Mouse (Mus musculus) myocyte (in vitro differentiated cells): ENCODE measurements around the gene Zfp358.

Experiments
- E2F4 ChIP-seq: IDR thresholded peaks from one replicate; pipeline ENCODE4 v1.6.1; 2011; ENCODE audit warnings: mild to moderate bottlenecking, control low read depth, moderate library complexity; ENCODE audit not compliant: insufficient read depth
- MAX ChIP-seq: IDR thresholded peaks from one replicate; pipeline ENCODE4 v1.6.1; 2011; ENCODE audit warnings: low read depth, mild to moderate bottlenecking, control low read depth
- POLR2A ChIP-seq: IDR thresholded peaks from one replicate; pipeline ENCODE4 v1.6.1; 2011; ENCODE audit warnings: low read depth, mild to moderate bottlenecking, control low read depth, moderate library complexity; ENCODE audit not compliant: insufficient read length
- POLR2AphosphoS2 ChIP-seq: IDR thresholded peaks from one replicate; pipeline ENCODE4 v1.6.1; 2011; ENCODE audit warnings: low read depth, control low read depth; ENCODE audit not compliant: insufficient read length
- TCF12 ChIP-seq: IDR thresholded peaks from one replicate; pipeline ENCODE4 v1.6.1; 2011; ENCODE audit warnings: mild to moderate bottlenecking, control low read depth; ENCODE audit not compliant: poor library complexity, insufficient read depth, severe bottlenecking
- USF1 ChIP-seq: IDR thresholded peaks from one replicate; pipeline ENCODE4 v1.6.1; 2011; ENCODE audit warnings: low read depth, mild to moderate bottlenecking, control low read depth, moderate library complexity

- no peak for TF ChIP-seq USF1
- peak; percentile 85 for TF ChIP-seq POLR2A
- no peak for TF ChIP-seq MAX
- peak; percentile 87 for TF ChIP-seq POLR2AphosphoS2
- TF ChIP-seq E2F4: no peak
- TF ChIP-seq TCF12: no peak
Measured at GRCm38 (mm10) chr8:3467006-3467885, 25.7 kb upstream of the Zfp358 start, which contains the start of gene Pex11g.
